In the genomic region with DNA sequence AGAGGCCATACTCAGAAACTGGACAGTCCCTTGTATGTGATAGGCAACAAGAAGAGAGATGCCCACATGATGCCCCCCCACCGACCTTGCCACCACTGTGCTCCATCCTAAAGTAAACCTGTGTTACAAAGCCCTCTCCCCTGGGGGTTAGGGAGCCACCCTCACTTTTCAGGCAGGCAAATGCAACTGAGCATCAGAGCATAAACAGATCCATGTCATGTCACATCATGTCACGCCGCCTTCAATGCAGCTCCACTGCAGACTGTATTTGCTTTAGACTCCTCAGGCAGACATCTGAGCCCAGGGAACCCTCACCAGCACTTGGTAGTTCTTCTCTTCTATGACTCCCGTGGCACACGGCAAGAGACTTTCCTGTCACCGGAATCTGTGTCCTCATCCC, we compare ENCODE assay signal across 23 mouse cellular contexts.
DNase-seq lines count a peak whose midpoint lies in the region; ATAC-seq lines count a peak whose summit lies in the region.
"Had no signal": no experiment of that assay in that cellular context is flagged by ENCODE, and none has a peak within 500 bp of the region (broad histone marks: within the 10 kb centered on the region; RNA-seq: fewer than 3 reads in every experiment).

No protein-coding gene starts in this region.

- H3K27me3 ChIP-seq in limb, embryonic 11.5 days (ENCODE audit: control insufficient read depth, insufficient read depth, low read length): no peaks in the 10 kb centered on the region
- no peaks in the 10 kb centered on the region for H3K27me3 ChIP-seq in limb, embryonic 10.5 days (ENCODE audit: low read depth, poor library complexity, severe bottlenecking)
- H3K27me3 ChIP-seq in hindbrain, embryonic 14.5 days (ENCODE audit: control insufficient read depth, insufficient read depth, low read length): no peaks in the 10 kb centered on the region
- H3K27me3 ChIP-seq: CH12.LX, Patski had no signal

- no peak overlapping the region for H3K4me3 ChIP-seq in limb, embryonic 11.5 days (ENCODE audit: low read depth, low read length)
- H3K4me3 ChIP-seq in limb, embryonic 10.5 days: no peak overlapping the region
- no peak overlapping the region for H3K4me3 ChIP-seq in hindbrain, embryonic 14.5 days (replicated peaks; ENCODE audit: low read length)

- 85% methylated on average over 6 of the region's 6 CpGs for WGBS in limb, embryonic 11.5 days
- 94% methylated on average over 6 of the region's 6 CpGs for WGBS in limb, embryonic 10.5 days
- WGBS in hindbrain, embryonic 14.5 days: 91% methylated on average over 6 of the region's 6 CpGs

- no peak overlapping the region for H3K27ac ChIP-seq in limb, embryonic 11.5 days (replicated peaks; ENCODE audit: low read depth, low read length)
- no peak overlapping the region for H3K27ac ChIP-seq in limb, embryonic 10.5 days
- no peak overlapping the region for H3K27ac ChIP-seq in hindbrain, embryonic 14.5 days

- DNase-seq in limb, embryonic 11.5 days (ENCODE audit: low spot score): peak; percentile 19
- DNase-seq in limb, embryonic 10.5 days (ENCODE audit: low spot score): no peak
- peak; percentile 51 for DNase-seq in retina, embryonic 14.5 days (ENCODE audit: low spot score)
- DNase-seq in retina, postnatal 1 day: peak; percentile 69
- peak; percentile 8 for DNase-seq in retina, postnatal 7 days (ENCODE audit: low read depth, low spot score)
- no peak for DNase-seq in hindbrain, embryonic 14.5 days (ENCODE audit: low spot score)
- no peak for DNase-seq in adipocyte (ENCODE audit: low spot score)
- DNase-seq: adrenal gland, adult 2 months; adrenal gland, adult 8-10 months; adrenal gland, postnatal 10 days; adrenal gland, postnatal 14 days; adrenal gland, postnatal 25 days; adrenal gland, postnatal 36 days; B cell, adult 2 months; cerebellum, adult 11 months; cerebellum, adult 11-12 months; cerebellum, adult 18-20 months had no signal

- H3K4me1 ChIP-seq in limb, embryonic 11.5 days (ENCODE audit: control insufficient read depth, insufficient read depth, low read length): no peaks in the 10 kb centered on the region
- H3K4me1 ChIP-seq in limb, embryonic 10.5 days: no peaks in the 10 kb centered on the region
- no peaks in the 10 kb centered on the region for H3K4me1 ChIP-seq in hindbrain, embryonic 14.5 days (replicated peaks; ENCODE audit: control insufficient read depth, insufficient read depth, low read length)

- H3K9ac ChIP-seq in limb, embryonic 11.5 days (ENCODE audit: low read length): no peak overlapping the region
- no peak overlapping the region for H3K9ac ChIP-seq in hindbrain, embryonic 14.5 days

- no peak for ATAC-seq in limb, embryonic 11.5 days (ENCODE audit: insufficient number of reproducible peaks, low FRiP score, low TSS enrichment, low read depth)
- no peak for ATAC-seq in frontal cortex, adult (ENCODE audit: low TSS enrichment)
- no peak for ATAC-seq in hindbrain, embryonic 14.5 days (ENCODE audit: low FRiP score)
- ATAC-seq: activated CD4-positive, CD25-positive, alpha-beta regulatory T cell, adult 4 months; CD4-positive, CD25-positive, alpha-beta regulatory T cell, adult 4 months; Patski had no signal

- no peak overlapping the region for H3K4me2 ChIP-seq in limb, embryonic 11.5 days (ENCODE audit: low read depth, severe bottlenecking)
- no peak overlapping the region for H3K4me2 ChIP-seq in hindbrain, embryonic 14.5 days (replicated peaks)

- no peaks in the 10 kb centered on the region for H3K36me3 ChIP-seq in limb, embryonic 11.5 days (ENCODE audit: control insufficient read depth, insufficient read depth, low read length)
- H3K36me3 ChIP-seq in limb, embryonic 10.5 days: no peaks in the 10 kb centered on the region
- H3K36me3 ChIP-seq in hindbrain, embryonic 14.5 days (replicated peaks; ENCODE audit: control insufficient read depth, insufficient read depth): no peaks in the 10 kb centered on the region
- H3K36me3 ChIP-seq: G1E had no signal

- no peaks in the 10 kb centered on the region for H3K9me3 ChIP-seq in limb, embryonic 11.5 days (ENCODE audit: control insufficient read depth, low read length)
- H3K9me3 ChIP-seq in limb, embryonic 10.5 days (replicated peaks): no peaks in the 10 kb centered on the region
- no peaks in the 10 kb centered on the region for H3K9me3 ChIP-seq in hindbrain, embryonic 14.5 days (ENCODE audit: control insufficient read depth, low read length)
- H3K9me3 ChIP-seq: G1E had no signal

Comparison
In these comparisons a context has a peak if more than half of its experiments do, and no peak if none do; other contexts are left out.
1. DNase-seq: peak in limb, embryonic 11.5 days (single experiment), retina, embryonic 14.5 days (single experiment), retina, postnatal 1 day (single experiment) and retina, postnatal 7 days (single experiment); none in limb, embryonic 10.5 days (single experiment), hindbrain, embryonic 14.5 days (single experiment) and adipocyte (single experiment).